Mouse (Mus musculus) C2C12 (cell line): Measurements from ENCODE around the gene Phospho2.

ENCODE experiments used
- CEBPB ChIP-seq: IDR thresholded peaks from one replicate; pipeline ENCODE4 v1.6.1; 2011; ENCODE audit warnings: low read depth, mild to moderate bottlenecking, control low read depth, moderate library complexity
- CTCF ChIP-seq: IDR thresholded peaks from one replicate; pipeline ENCODE4 v1.5.1; 2011; ENCODE audit not compliant: control insufficient read depth, insufficient read depth, insufficient read length
- FOSL1 ChIP-seq: IDR thresholded peaks from one replicate; pipeline ENCODE4 v1.8.0; 2011; ENCODE audit warnings: mild to moderate bottlenecking, low read length; ENCODE audit not compliant: poor library complexity, insufficient read depth, severe bottlenecking
- MAX ChIP-seq: IDR thresholded peaks from one replicate; pipeline ENCODE4 v1.6.1; 2011; ENCODE audit warnings: mild to moderate bottlenecking, control low read depth
- MYOD1 ChIP-seq: IDR thresholded peaks from one replicate; pipeline ENCODE4 v1.6.1; 2011; ENCODE audit warnings: low read depth; ENCODE audit not compliant: control insufficient read depth, insufficient read length
- MYOG ChIP-seq: IDR thresholded peaks from one replicate; pipeline ENCODE4 v1.6.1; 2011; ENCODE audit not compliant: control insufficient read depth, insufficient read length; ENCODE audit errors: extremely low read depth
- USF1 ChIP-seq: IDR thresholded peaks from one replicate; pipeline ENCODE4 v1.6.1; 2011; ENCODE audit warnings: low read depth, mild to moderate bottlenecking, control low read depth, moderate library complexity

DNA sequence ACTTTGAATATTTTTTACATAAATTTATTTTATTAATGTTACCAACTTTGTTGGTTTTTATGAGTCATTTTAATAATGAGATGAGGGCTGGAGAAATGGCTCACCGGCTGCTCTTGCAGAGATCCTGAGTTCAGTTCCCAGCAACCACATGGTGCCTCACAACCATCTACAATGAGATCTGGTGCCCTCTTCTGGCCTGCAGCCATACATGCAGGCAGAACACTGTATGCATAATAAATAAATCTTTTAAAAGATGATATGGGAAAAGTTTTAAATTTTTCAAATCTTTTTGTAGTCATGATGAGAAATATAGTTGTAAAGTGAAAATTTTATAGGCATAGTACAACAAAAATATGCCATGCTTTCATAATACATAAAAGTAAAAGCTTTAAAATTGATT, 44.3 kb upstream of the Phospho2 start:
- TF ChIP-seq CTCF (no peak), CEBPB (no peak), MAX (no peak), MYOD1 (no peak), USF1 (no peak), MYOG (no peak), FOSL1 (no peak)
